Mouse (Mus musculus) CD8-positive naive resting alpha-beta T cell, adult 57 days (primary cell): Measurements from ENCODE around the gene Sox12. TPM values are rescaled to one million over a fixed set of nuclear protein-coding genes. Genes with fewer than 3 reads are reported as not detected.

Experiments used
- total RNA-seq: library from RNA; stranded (reverse); gene quantifications from one replicate; pipeline ENCODE4 v1.2.4, GENCODE M21; 2023

The Sox12 gene
- total RNA-seq: 1.2 TPM

DNA sequence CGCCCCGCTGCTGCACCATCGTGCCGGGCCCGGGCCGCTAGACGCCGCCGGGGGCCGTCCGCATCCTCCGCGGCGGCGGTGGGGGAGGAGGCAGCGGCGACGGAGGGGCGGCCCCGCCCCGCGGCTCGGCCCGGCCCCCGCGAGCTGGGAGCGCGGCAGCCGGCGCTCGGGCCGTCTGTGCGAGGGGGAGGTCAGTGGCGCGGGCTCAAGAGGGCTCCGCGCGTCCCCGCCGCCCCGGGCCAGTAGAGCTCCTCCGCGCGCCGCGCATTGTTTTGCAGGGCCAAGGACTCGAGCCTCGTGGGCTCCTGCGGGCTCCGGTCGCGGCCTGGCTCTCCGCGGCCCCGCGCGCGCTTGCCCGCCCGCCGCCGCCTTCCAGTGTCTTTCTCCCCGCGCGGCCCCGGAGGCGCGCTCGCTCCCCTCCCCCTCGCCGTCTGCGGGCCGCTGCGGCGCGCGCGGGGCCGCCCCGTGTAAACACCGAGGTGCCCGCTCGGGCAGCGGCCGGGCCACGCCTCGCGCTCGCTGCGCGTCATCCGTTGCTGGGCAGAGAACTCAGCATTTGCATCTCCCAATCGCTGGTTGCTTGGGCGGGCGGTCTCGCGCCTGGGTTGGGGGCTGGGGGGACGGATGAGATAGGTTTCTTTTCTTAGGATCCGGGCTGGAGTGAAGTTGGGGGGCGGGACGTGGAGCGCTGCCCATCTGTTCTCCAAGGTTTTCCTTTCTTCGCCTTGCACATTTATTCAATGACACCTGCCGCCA lies at the start of gene Sox12:
Gene Sox12, minus strand, starts transcription at position 384 of the 756 bp plus-strand sequence.

GRCm38 (mm10) chr2:152415287-152415686 lies 17.4 kb upstream of the Sox12 start, which contains the start of gene 6820408C15Rik:
TSS of gene 6820408C15Rik (plus strand) at chr2:152415587.

GRCm38 (mm10) chr2:152414591-152415165 lies 16.8 kb upstream of the Sox12 start, which contains the start of gene Zcchc3:
TSS of gene Zcchc3 (minus strand) at chr2:152415027.

GRCm38 (mm10) chr2:152376345-152376741 lies 21.5 kb downstream of the Sox12 start, which contains the start of gene Nrsn2:
TSS of gene Nrsn2 (minus strand) at chr2:152376638.

Other genes with a start within 250 kb of the Sox12 start
- gene Csnk2a1, start 171.2 kb downstream of the Sox12 start, total RNA-seq: 102 TPM
- 44.0 TPM for gene Tbc1d20, start 104.2 kb downstream of the Sox12 start, total RNA-seq
- gene Rbck1, start 65.4 kb downstream of the Sox12 start, total RNA-seq: 215 TPM
- 10.8 TPM for gene Trib3, start 54.0 kb downstream of the Sox12 start, total RNA-seq
- not detected for gene Nrsn2, start 21.4 kb downstream of the Sox12 start, total RNA-seq
- gene Zcchc3, start 17.0 kb upstream of the Sox12 start, total RNA-seq: 2.9 TPM
- gene 6820408C15Rik, start 17.5 kb upstream of the Sox12 start, total RNA-seq: not detected
- gene Defb23, start 66.6 kb upstream of the Sox12 start, total RNA-seq: not detected
- gene Defb20, start 79.0 kb upstream of the Sox12 start, total RNA-seq: not detected
- gene Defb22, start 92.1 kb upstream of the Sox12 start, total RNA-seq: not detected
- gene Defb26, start 113.6 kb upstream of the Sox12 start, total RNA-seq: not detected
- not detected for gene Defb28, start 120.2 kb upstream of the Sox12 start, total RNA-seq
- not detected for gene Defb29, start 142.0 kb upstream of the Sox12 start, total RNA-seq
- gene Gm17416, start 171.3 kb upstream of the Sox12 start, total RNA-seq: not detected
- gene Defb21, start 174.7 kb upstream of the Sox12 start, total RNA-seq: not detected
- not detected for gene Defb19, start 182.2 kb upstream of the Sox12 start, total RNA-seq
- gene Defb45, start 201.3 kb upstream of the Sox12 start, total RNA-seq: not detected
- not detected for gene Defb36, start 206.3 kb upstream of the Sox12 start, total RNA-seq
- gene Defb25, start 225.0 kb upstream of the Sox12 start, total RNA-seq: not detected
- gene Rem1, start 228.9 kb upstream of the Sox12 start, total RNA-seq: not detected